Mouse (Mus musculus) heart, postnatal 36 days (tissue): Measurements from ENCODE around the gene Ppp4r3a. TPM values are rescaled to one million over a fixed set of nuclear protein-coding genes. Genes with fewer than 3 reads are reported as not detected.

Source experiments
- DNase-seq, 2 experiments: peaks; one replicate each; pipeline ENCODE4 v3.0.0; 2021 to 2022
- intact Hi-C: fragments of 180-260 bp; cut with DNase I; formaldehyde crosslinking; loops from one replicate; pipeline ENCODE4 v1.15.1; 2025
- microRNA-seq, 2 experiments: library from miRNA; unstranded; fragments of <30 nt; microRNA quantifications; one replicate each; pipeline ENCODE4 v1.2.0; 2021; ENCODE audit warnings: borderline number of aligned reads in 2 of 2
- total RNA-seq, 2 experiments: library from RNA; stranded (reverse); gene quantifications; 2 replicates each; pipeline ENCODE4 v1.2.3; 2021

Gene Ppp4r3a
- total RNA-seq, 2 experiments from 2014 or later, result 21.7 to 26.6 TPM

DNA sequence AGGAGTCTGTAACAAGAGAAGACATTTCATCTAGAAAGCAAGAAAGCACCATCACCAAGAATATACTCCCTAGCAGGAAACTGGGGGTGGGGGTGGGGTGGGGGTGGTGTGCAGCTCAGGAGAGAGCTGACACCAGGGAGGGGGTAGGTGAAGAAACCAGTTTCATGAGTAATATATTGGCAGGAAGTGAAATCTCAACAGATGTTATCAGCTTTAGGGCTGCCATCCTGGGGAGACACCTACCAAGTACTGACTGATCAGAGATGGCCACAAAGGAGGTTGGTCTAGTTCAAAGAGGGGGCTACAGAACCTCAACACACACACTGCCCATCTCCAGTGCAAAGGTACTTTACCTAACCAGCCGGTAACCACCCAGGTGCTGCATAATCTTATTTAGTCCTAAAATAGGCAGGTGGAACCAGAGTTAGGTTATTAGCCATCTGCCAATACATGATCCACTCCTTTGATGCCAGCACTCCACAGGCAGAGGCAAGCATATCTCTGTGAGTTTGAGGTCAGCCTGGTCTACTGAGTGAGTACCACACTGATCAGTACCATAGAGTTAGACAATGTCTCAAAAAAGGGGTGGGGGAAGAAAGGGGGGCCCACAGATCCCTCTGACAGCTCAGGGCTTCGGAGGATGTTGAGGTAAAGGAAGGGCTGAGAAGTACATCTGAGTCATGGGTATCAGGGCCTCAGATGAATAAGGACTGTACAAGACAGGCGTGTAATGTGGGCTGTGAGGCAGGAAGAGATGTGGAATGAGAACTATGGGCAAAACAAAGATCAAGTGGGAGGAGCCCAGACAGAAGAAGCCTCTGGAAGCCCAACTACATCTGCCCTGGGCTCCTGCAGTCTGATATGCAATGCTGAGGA is 89.1 kb downstream of the Ppp4r3a start:
- intact Hi-C loops, result no loop called here
- DNase-seq, result no peak

DNA sequence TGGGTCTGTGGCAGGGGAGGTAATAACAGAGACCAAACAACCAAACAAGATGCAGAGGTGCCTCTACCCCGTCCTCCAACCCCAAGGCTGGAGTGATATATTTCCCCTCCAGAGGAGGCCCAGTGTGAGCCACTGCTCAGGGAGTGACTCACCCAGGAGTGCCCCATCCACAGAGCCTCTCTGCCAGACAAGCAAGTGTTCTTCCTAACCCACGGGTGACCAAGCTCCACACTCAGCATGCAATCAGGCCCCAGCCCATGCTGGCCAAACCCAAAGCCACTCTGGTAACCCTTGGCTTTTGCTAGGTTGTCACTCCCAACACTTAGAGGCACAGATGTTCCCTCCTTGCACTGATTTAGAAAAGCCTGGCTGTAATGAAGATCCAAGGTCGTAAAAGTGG is 90.4 kb downstream of the Ppp4r3a start:
- intact Hi-C loops, result no loop called here
- no peak for DNase-seq

DNA sequence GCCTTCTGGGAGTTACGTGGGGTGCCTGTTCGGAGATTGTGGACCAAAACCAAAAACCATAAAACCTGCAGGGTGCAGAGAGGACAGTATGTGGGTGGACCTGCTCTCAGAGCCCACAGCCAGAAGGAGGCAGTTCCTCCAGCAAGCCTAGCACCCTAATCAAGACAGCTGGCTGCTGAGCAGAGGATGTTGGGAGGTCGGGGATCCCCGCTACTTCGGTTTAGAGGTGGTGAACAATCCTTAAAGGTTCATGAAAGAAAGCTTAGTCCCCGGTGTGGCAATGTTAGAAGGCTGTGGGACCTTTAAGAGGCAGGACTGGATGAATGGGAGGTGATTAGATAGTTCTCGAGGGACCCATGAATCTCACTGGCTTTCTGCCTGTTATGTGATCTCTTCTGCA is 91.0 kb downstream of the Ppp4r3a start:
- DNase-seq, result no peak
- intact Hi-C loops, result no loop called here

DNA sequence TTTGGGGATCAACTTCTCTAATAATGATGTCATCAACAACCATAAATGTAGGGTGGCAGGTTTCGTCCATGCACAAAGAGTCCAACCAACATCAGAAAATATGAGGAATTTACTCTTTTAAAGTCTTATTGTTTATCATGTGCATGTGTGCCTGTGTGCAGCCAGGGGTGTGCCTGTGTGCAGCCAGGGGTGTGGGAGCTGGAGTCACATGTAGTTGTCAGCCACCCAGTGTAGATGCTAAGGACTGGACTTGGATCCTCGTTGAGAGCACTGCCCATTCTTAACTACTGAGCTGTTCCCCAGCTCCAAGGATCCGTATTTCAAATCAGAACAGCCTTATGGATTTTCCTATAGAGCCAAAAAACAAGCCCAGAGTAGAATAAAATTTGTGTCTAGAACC is 92.4 kb downstream of the Ppp4r3a start:
- intact Hi-C loops, result no loop called here

DNA sequence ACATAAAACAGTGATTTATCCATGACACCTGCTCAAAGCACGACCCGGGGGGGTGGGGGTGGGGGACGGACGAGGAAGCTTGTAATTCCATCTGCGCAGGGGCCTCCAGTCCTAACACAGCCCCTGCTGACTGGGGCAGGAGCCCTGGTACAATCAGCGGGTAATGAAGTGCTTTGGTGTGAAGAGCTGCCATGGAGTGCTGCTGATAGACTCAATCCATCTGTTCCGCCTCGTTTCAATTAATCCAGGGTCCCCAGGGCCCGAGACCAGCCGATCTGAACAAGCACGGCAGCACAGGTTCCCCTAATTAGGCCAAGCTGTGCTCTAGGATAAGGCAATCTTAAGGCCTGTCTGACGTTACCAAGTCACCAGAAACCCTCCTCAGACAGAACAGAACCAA is 93.2 kb downstream of the Ppp4r3a start:
- DNase-seq, result no peak
- intact Hi-C loops, result no loop called here

More for the DNA sequence above, 92.4 kb downstream of the Ppp4r3a start:
- no peak for DNase-seq

DNA sequence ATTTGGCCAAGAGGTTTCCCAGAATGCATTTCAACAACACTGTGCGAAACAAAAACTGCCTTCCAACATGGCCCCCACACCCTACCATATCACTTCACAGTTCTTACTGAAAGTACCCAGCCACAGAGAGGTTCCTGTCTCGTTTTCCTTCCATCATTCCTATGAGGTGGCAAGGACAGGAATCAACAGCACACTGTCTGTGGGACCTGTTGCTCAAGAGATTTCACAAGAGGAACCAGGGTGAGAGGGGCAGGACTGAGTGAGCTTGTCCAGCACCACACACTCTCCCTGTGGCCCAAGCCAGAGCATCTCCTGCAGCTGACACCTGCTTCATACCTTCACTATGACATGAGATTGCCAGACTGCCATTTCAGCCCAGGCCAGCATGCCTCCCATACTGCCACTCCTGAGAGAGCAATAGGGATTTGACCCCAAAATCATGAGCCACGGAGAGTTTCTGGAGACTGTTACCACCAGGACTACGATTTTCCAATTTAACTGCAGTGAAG is 93.7 kb downstream of the Ppp4r3a start:
- DNase-seq, result no peak
- intact Hi-C loops, result no loop called here

Small RNAs within 50 kb of the gene (microRNA-seq; reads per million reads assigned to microRNA genes)
- gene Mir1190, result 0 reads per million in 2 experiments

Other genes starting within 250 kb of the Ppp4r3a start
- under 1 TPM; 0.14 to 0.16 TPM for gene Gpr68, start 175.5 kb downstream of the Ppp4r3a start, total RNA-seq
- 1 to 10 TPM; 6.2 to 7.0 TPM for gene Ccdc88c, start 54.6 kb downstream of the Ppp4r3a start, total RNA-seq